Mouse (Mus musculus) layer of hippocampus, adult 8-10 months (tissue): ENCODE data around the gene Eif3k. TPM values are rescaled to one million over a fixed set of nuclear protein-coding genes. Genes with fewer than 3 reads are reported as not detected.

Source experiments
- DNase-seq, 2 experiments: peaks; one replicate each; pipeline ENCODE4 v3.0.0; 2022; ENCODE audit warnings: low spot score in 2 of 2
- total RNA-seq, 4 experiments: library from RNA; stranded (reverse); gene quantifications; 2 replicates each; pipeline ENCODE4 v1.2.4; 2022

Gene Eif3k
- total RNA-seq, 4 experiments from 2014 or later, result 182 to 214 (median 197) TPM

GRCm38 (mm10) chr7:28960354-28961046 is 21.2 kb downstream of the Eif3k start:
- DNase-seq, result no peak

GRCm38 (mm10) chr7:28959505-28960045 is 22.1 kb downstream of the Eif3k start:
- DNase-seq, result no peak

GRCm38 (mm10) chr7:28958770-28959169 is 22.9 kb downstream of the Eif3k start:
- no peak for DNase-seq

- no peak for DNase-seq
Measured at GRCm38 (mm10) chr7:28957997-28958725, 23.5 kb downstream of the Eif3k start.

- no peak for DNase-seq
Measured at GRCm38 (mm10) chr7:28957286-28957685, 24.4 kb downstream of the Eif3k start.

GRCm38 (mm10) chr7:28956270-28956669 is 25.4 kb downstream of the Eif3k start:
- DNase-seq, result no peak

GRCm38 (mm10) chr7:28955295-28955897 is 26.3 kb downstream of the Eif3k start:
- no peak for DNase-seq

- DNase-seq, result no peak
Measured at GRCm38 (mm10) chr7:28954773-28955172, 26.9 kb downstream of the Eif3k start.

- no peak for DNase-seq
Measured at GRCm38 (mm10) chr7:28953476-28954376, 27.9 kb downstream of the Eif3k start.

GRCm38 (mm10) chr7:28952786-28953185 is 28.9 kb downstream of the Eif3k start:
- no peak for DNase-seq

- no peak for DNase-seq
Measured at GRCm38 (mm10) chr7:28951764-28952163, 29.9 kb downstream of the Eif3k start.

GRCm38 (mm10) chr7:28950346-28951037 is 31.2 kb downstream of the Eif3k start:
- DNase-seq, result no peak

GRCm38 (mm10) chr7:28949298-28949697 is 32.4 kb downstream of the Eif3k start:
- no peak for DNase-seq

- DNase-seq, result no peak
Measured at GRCm38 (mm10) chr7:28948746-28949145, 32.9 kb downstream of the Eif3k start.

- no peak for DNase-seq
Measured at GRCm38 (mm10) chr7:28946271-28946610, 35.4 kb downstream of the Eif3k start.

GRCm38 (mm10) chr7:28945416-28946270 is 36.0 kb downstream of the Eif3k start:
- no peak for DNase-seq

GRCm38 (mm10) chr7:28944756-28945415 is 36.8 kb downstream of the Eif3k start:
- DNase-seq, result no peak

- no peak for DNase-seq
Measured at GRCm38 (mm10) chr7:28943451-28944180, 38.0 kb downstream of the Eif3k start.
